Mouse (Mus musculus): ENCODE results near the gene Rpl32. TPM values are rescaled to one million over a fixed set of nuclear protein-coding genes. Genes with fewer than 3 reads are reported as not detected.
"Not testable (repeated sequence)": the region's sequence is repeated elsewhere in the genome, so short reads cannot be mapped to it uniquely, and the experiment has no call there.

Rpl32 gene
- polyA plus RNA-seq, 1 experiment from 2014 or later = 2,081 TPM

DNA sequence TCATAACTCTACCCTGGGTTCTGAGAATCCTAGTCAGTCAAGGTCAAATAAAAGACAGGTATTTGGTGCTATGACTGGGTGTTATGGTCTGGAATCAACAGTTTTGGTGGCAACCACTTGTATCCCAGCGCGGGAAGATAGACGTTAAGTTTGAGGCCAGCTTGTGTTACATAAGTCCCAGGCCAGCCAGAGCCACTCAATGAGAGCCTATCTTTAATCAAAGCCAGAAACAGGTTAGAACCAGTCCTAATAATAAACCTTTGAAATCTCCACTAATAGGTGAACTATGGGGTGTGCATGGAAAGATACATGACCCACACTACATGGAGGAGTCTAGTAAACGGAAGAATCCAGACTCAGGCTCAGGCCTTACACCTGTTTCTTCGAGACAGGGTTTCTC is 30.2 kb upstream of the Rpl32 start:
- no peaks in the 10 kb centered on the region for H3K27me3 ChIP-seq
- 58% methylated on average over 5 of the region's 5 CpGs for WGBS
- 0 out of 2 replicates have a peak overlapping the region, but pooled peaks have one; percentile 39 for H3K4me3 ChIP-seq
- H3K36me3 ChIP-seq = peaks cover 19% of the 10 kb centered on the region
- peaks cover 3% of the 10 kb centered on the region; the same call in 1 of the 2 replicates for H3K4me1 ChIP-seq
- no peak overlapping the region for H3K27ac ChIP-seq
- H3K9me3 ChIP-seq = no peaks in the 10 kb centered on the region
- H3K9ac ChIP-seq = no peak overlapping the region
- ATAC-seq (ENCODE audit: borderline replicate concordance, extremely low read depth, low FRiP score, low TSS enrichment) = no peak; the same call in 1 of the 2 replicates
- H3K4me2 ChIP-seq = peak overlapping the region; percentile 71

DNA sequence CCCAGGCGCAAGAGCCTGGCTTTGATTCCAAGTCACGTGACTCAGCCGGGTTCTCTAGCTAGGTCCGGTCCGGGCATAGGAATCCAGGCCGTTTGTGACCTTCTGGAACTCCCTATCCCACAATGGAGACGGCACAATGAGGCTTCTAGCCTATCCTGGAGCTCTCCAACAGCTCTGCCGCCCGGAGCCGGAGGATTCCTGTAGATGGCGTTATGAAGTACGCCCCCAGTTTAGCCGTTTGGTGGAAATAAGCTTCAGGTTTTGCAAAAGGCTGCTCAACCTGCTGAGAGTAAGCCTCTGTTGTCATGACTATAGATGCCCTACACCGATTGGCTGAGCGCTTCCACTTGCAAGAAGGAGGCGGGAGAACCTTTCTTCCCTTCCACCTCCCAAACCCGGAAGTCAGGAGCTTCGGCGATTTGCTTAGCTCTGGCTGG is 29.6 kb upstream of the Rpl32 start, which contains the start of gene Efcab12:
Efcab12 (minus strand) TSS at position 252 of the 437 bp plus-strand sequence.
- Histone ChIP-seq H3K27me3 (no peaks in the 10 kb centered on the region), H3K4me3 (peak within 1 kb of the TSS; percentile 39), H3K9me3 (no peaks in the 10 kb centered on the region), H3K36me3 (peaks cover 13% of the 10 kb centered on the region), H3K27ac (peak within 1 kb of the TSS; percentile 29; the same call in 1 of the 2 replicates), H3K4me1 (peaks cover 3% of the 10 kb centered on the region; the same call in 1 of the 2 replicates), H3K9ac (peak within 1 kb of the TSS; percentile 14; the same call in 1 of the 2 replicates), H3K4me2 (peak within 1 kb of the TSS; percentile 71)
- peak; percentile 90 for ATAC-seq (ENCODE audit: borderline replicate concordance, extremely low read depth, low FRiP score, low TSS enrichment)
- WGBS = 2% methylated on average over 19 of the region's 19 CpGs

DNA sequence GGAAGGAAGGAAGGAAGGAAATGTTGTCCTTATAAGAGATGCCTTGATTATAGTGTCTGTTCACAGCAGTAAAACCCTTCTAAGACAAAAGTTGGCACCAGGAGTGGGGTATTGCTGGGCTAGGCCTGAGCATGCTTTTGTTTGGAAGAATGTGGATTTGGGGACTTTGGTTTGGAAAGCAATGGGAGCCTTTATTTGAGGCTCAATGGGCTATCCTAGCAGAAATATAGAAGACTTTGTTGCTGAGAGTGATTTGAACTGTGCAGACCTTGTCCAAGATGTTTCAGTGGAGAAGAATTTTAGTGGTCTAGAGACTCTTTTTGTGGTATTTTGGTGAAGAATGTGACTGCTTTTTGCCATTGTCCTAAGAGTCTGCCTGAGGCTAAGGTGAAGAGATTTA is 25.3 kb upstream of the Rpl32 start:
- H3K9ac ChIP-seq = no peak overlapping the region
- no peaks in the 10 kb centered on the region for H3K9me3 ChIP-seq
- no peak overlapping the region for H3K4me3 ChIP-seq
- no peaks in the 10 kb centered on the region for H3K27me3 ChIP-seq
- no peak for ATAC-seq (ENCODE audit: borderline replicate concordance, extremely low read depth, low FRiP score, low TSS enrichment)
- peaks cover 3% of the 10 kb centered on the region; the same call in 1 of the 2 replicates for H3K4me1 ChIP-seq
- no peak overlapping the region for H3K4me2 ChIP-seq
- no peaks in the 10 kb centered on the region for H3K36me3 ChIP-seq
- no peak overlapping the region for H3K27ac ChIP-seq

DNA sequence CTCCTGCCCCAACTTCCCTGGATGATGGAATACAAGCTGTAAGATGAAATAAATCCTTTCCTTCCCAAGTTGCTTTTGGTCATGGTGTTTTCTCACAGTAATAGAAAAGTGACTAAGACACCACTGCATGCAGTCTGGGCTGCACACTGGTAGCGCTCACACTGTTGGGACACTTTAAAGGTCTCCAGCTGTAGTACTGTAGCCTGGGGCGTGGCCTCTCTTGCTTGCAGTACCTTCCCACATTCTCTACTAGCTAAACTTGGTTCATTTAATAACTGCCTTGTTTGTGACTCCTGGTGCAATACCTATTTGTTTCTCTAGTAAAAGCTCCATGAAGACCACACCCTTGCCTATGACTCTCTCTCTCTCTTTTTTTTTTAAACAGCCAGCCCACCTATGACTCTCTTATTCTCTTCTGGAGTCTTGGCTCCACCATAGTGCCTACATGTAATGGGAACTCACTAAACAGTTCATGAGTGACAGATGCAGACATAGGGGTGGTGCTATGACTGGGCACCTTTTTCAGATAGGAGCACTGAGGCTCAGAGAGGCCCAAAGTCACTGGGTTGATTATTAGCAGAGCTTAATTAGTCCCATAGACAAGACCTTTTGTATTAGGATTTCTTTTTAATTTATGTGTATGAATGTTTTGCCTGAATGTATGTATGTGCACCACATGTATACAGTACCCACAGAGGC is 23.8 kb upstream of the Rpl32 start:
- no peak overlapping the region for H3K9ac ChIP-seq
- H3K27ac ChIP-seq = no peak overlapping the region
- H3K4me2 ChIP-seq = no peak overlapping the region
- H3K36me3 ChIP-seq = no peaks in the 10 kb centered on the region
- no peaks in the 10 kb centered on the region for H3K27me3 ChIP-seq
- no peak overlapping the region for H3K4me3 ChIP-seq
- WGBS = 77% methylated on average over 2 of the region's 2 CpGs
- no peaks in the 10 kb centered on the region for H3K4me1 ChIP-seq
- ATAC-seq (ENCODE audit: borderline replicate concordance, extremely low read depth, low FRiP score, low TSS enrichment) = no peak
- H3K9me3 ChIP-seq = no peaks in the 10 kb centered on the region

DNA sequence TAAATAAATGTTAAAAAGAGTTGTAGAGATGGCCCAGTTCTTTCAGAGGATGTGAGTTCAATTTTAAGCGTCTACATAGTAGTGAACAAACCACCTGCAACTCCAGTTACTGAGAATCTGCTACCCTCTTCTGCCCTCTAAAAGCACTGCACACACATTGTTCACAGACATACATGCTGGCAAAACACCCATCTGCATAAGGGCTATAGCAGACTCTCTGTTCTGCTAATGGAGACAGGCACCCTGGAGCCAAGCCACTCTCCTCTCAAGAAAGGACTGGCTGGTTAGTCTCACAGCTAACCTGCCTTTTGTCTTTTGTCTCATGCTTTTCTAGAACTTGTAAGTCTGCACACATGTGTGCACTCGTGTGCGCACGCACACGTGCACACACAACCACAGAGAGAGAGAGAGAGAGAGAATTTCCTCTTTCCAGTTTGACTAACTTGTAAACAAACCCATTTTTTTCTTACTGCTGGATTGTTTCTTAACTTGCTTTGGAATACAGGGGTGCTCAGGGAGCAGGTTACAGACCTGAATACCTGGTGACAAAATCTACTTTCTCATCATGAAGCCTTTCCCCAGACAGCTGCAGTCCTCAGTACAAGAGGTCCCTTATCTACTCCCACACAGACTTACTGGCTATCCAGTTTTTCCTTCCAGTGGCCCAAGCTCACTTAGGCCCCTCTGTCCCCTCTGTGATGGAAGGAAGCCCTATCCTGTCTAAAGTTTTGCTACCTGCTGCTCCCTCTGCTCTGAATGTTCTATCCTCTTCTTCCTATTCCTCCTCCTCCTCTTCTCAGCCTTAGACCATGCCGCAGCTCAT is 22.4 kb upstream of the Rpl32 start:
- 72% methylated on average over 6 of the region's 6 CpGs for WGBS
- Histone ChIP-seq H3K4me1 (no peaks in the 10 kb centered on the region), H3K27me3 (no peaks in the 10 kb centered on the region), H3K9me3 (no peaks in the 10 kb centered on the region), H3K4me3 (no peak overlapping the region), H3K4me2 (no peak overlapping the region), H3K9ac (no peak overlapping the region), H3K27ac (no peak overlapping the region), H3K36me3 (no peaks in the 10 kb centered on the region)
- no peak for ATAC-seq (ENCODE audit: borderline replicate concordance, extremely low read depth, low FRiP score, low TSS enrichment)

DNA sequence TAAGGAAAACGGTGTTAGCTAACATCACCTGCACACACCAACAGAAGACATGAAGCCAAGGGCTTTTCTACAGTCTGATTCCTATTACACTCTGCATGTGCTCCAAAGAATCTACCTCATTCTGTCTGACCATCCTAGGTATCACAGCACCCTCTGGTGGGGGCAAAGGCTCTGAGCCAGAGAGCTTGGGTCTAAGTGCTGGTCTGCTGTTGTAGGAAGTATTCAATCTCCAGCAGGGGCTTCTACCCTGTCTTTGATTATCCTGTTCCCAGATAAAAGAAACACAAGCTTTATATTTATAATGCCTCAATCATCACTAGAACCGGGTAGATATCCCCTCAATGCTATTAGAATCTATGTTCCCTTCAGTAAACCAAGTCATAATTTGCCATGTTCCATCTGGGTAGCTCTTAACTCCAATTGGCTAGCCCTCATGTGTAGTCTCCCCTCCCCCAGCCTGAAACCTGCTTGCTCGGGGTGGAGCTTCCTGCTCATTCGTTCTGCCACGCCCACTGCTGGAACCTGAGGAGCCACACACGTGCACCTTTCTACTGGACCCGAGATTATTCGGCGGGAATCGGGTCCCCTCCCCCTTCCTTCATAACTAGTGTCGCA is 15.4 kb upstream of the Rpl32 start:
- not testable (repeated sequence) for H3K27me3 ChIP-seq, H3K4me1 ChIP-seq, H3K9me3 ChIP-seq, H3K36me3 ChIP-seq, H3K9ac ChIP-seq, H3K27ac ChIP-seq
- Histone ChIP-seq H3K4me2 (peak overlapping the region; percentile 50), H3K4me3 (peak overlapping the region; percentile 27)
- 2% methylated on average over 5 of the region's 11 CpGs for WGBS
- ATAC-seq (ENCODE audit: borderline replicate concordance, extremely low read depth, low FRiP score, low TSS enrichment) = peak; percentile 94

DNA sequence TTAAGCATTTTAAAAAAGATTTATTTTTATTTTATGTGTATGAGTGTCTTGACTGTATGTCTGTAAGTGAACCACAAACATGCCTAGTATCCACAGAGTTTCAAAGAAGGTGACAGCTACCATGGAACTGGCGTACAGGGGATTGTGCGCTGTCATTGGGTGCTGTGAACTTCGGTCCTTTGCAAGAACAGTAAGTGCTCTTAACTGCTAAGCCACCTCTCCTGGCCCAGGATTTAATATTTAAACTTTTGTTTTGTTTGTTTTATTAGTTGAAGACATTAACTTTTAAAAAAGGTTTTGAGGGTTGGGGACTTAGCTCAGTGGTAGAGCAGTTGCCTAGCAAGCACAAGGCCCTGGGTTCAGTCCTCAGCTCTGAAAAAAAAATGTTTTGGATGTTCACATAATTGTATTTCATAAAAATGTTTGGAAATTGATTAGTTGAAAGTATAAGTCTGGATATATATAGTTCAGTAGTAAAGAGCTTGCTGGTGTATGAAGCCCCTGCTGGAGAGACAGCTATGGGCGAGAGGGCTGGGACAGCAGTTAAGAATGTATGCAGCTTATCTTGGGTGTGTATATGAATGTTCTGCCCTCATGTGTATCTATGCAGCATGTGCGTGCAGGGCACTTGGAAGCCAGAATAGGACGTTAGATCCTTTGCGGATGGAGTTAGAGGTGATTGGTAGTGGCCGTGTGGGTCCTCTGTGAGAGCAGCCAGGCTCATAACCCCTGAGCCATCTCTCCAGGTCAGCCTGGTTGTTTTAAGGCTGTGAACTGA is 12.9 kb upstream of the Rpl32 start:
- Histone ChIP-seq H3K4me1 (no peaks in the 10 kb centered on the region), H3K27ac (no peak overlapping the region), H3K4me2 (no peak overlapping the region), H3K9ac (no peak overlapping the region), H3K36me3 (no peaks in the 10 kb centered on the region), H3K27me3 (no peaks in the 10 kb centered on the region), H3K4me3 (no peak overlapping the region), H3K9me3 (no peaks in the 10 kb centered on the region)
- WGBS = 71% methylated on average over 8 of the region's 8 CpGs
- ATAC-seq (ENCODE audit: borderline replicate concordance, extremely low read depth, low FRiP score, low TSS enrichment) = no peak

DNA sequence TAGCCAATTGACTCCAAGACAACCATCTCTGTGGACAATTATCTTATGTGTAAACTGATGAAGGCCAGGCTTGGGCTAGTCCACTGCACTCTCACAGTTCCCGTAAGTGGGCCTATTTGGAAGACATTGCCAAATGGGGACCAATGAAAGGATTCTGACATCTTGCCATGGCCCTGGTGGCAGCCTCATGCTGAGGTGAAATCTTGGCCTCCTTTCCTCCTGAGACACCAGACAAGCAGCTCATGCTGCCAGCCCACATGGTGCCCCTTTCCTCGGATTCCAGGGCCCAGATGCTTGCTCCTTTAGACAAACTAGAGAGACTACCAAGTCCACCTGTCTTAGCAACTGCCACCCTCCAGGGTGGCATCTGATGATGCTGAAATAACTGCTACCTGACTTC is 9.6 kb upstream of the Rpl32 start:
- H3K4me3 ChIP-seq = no peak overlapping the region
- H3K27me3 ChIP-seq = no peaks in the 10 kb centered on the region
- H3K4me2 ChIP-seq = no peak overlapping the region
- H3K9ac ChIP-seq = no peak overlapping the region
- H3K36me3 ChIP-seq = no peaks in the 10 kb centered on the region
- no peaks in the 10 kb centered on the region for H3K9me3 ChIP-seq
- WGBS = 73% methylated on average over 2 of the region's 2 CpGs
- no peak overlapping the region for H3K27ac ChIP-seq
- no peaks in the 10 kb centered on the region for H3K4me1 ChIP-seq
- ATAC-seq (ENCODE audit: borderline replicate concordance, extremely low read depth, low FRiP score, low TSS enrichment) = no peak

DNA sequence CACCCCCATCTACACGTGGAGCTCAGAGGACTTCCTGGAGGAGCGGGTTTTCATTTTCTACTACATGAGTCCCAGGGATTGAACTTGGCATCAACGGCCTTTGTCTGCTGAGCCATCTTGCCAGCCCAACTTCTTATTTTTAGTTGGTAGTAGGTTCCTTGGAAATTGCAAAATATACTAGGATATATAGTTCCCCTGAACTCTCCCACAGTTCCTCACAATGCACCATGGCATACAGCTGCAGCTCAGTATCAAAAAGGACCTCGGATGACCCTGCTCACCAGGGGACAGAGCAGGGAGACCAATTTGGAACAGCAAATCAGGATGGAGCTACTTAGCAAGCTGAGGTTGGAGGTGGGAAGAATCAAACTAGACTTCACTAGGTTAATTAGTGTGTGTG is 6.5 kb upstream of the Rpl32 start:
- WGBS = 71% methylated on average over 4 of the region's 4 CpGs
- Histone ChIP-seq H3K4me3 (no peak overlapping the region), H3K9me3 (no peaks in the 10 kb centered on the region), H3K27me3 (no peaks in the 10 kb centered on the region), H3K4me1 (no peaks in the 10 kb centered on the region), H3K9ac (no peak overlapping the region), H3K27ac (no peak overlapping the region), H3K36me3 (no peaks in the 10 kb centered on the region), H3K4me2 (no peak overlapping the region)
- ATAC-seq (ENCODE audit: borderline replicate concordance, extremely low read depth, low FRiP score, low TSS enrichment) = no peak

DNA sequence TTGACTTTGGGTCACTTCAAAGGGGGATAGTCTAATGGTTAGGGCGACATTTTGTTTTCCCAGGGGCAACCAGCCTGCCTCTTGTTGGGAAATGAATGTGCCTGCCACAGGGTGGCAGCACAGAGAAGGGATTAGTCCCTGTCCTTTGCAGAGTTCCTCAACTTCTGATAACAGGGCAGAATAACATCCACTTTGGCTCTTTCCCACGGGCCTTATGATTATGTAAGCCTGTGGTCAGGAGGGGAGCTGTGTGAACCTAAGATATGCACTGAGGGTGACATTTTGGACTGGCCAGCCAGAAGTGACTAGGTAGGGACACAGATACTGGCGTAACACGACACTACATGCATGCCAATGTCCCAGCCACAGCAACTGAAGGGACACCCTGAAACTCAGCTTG is 5.6 kb upstream of the Rpl32 start:
- no peak overlapping the region for H3K4me2 ChIP-seq
- 36% methylated on average over 4 of the region's 4 CpGs for WGBS
- no peak overlapping the region for H3K4me3 ChIP-seq
- no peaks in the 10 kb centered on the region for H3K36me3 ChIP-seq
- H3K9me3 ChIP-seq = no peaks in the 10 kb centered on the region
- H3K9ac ChIP-seq = no peak overlapping the region
- H3K27ac ChIP-seq = no peak overlapping the region
- H3K27me3 ChIP-seq = no peaks in the 10 kb centered on the region
- H3K4me1 ChIP-seq = no peaks in the 10 kb centered on the region
- no peak; the same call in 1 of the 2 replicates for ATAC-seq (ENCODE audit: borderline replicate concordance, extremely low read depth, low FRiP score, low TSS enrichment)

DNA sequence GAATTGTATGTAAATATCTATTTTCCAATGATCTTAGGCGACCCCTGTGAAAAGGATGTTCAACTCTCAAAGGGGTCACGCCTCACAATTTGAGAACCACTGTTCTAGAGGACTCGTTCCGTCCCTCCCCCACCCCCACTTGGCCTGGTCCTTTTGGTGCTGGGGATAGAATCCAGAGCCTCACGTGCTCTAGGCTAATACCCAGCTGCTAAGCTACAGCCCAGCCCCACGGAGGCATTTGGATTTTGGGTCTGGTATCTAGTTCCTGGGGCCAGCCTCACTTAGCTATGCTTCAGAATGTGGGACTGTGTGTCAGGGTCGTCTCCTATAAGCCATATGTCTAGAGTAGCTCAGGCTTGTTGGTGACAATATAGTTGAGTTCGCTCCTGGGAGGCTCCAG is 3.1 kb upstream of the Rpl32 start:
- Histone ChIP-seq H3K27ac (no peak overlapping the region), H3K4me2 (no peak overlapping the region), H3K4me3 (no peak overlapping the region), H3K9ac (no peak overlapping the region), H3K36me3 (peaks cover 8% of the 10 kb centered on the region), H3K4me1 (peaks cover 8% of the 10 kb centered on the region), H3K27me3 (no peaks in the 10 kb centered on the region), H3K9me3 (no peaks in the 10 kb centered on the region)
- ATAC-seq (ENCODE audit: borderline replicate concordance, extremely low read depth, low FRiP score, low TSS enrichment) = no peak
- WGBS = 64% methylated on average over 8 of the region's 8 CpGs
